Mouse (Mus musculus) E14TG2a.4 (cell line): ENCODE data around the gene Nab1.

Experiments used
- CTCF ChIP-seq: conservative IDR thresholded peaks from 2 replicates; pipeline ENCODE4 v1.5.1; 2014; ENCODE audit warnings: low read length
- NANOG ChIP-seq: IDR thresholded peaks from 2 replicates; pipeline ENCODE4 v1.6.1; 2014; ENCODE audit warnings: borderline replicate concordance, low read length, mixed read lengths

- TF ChIP-seq CTCF (no peak), NANOG (no peak)
Observed at GRCm38 (mm10) chr1:52423846-52424245, 76.6 kb downstream of the Nab1 start.
